Mouse (Mus musculus) MEL-GATA-1-ER (cell line): ENCODE measurements around the gene Pole.
A peak's percentile ranks its signal among the peaks of the same experiment; 100 is the strongest.

Experiments
- DNase-seq: peaks from one replicate; pipeline ENCODE4 v3.0.0-alpha.2; 2012; ENCODE audit warnings: low read depth; ENCODE audit errors: extremely low read depth

Pole gene

DNA sequence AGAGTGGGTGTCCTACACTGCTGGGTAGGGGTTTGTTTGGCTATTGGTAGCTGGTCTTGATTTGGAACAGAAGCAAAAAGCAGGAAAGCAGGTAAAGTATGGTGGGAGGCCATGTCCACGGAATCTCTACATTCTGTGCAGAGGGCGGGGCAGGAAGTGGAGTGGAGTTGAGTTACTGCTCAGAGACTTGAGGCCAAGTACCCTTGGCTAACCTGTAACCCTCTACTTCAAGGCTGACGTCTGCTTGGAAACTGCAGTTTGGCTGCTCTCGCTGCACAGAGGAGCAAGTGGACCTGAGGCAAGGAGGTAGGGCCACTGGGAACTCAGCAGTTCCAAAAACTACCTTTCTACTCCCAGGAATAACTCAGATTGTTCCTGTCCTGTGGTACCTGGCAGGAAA is 58.4 kb downstream of the Pole start, which contains the start of gene Lrcol1:
TSS of gene Lrcol1 (plus strand) at position 207 of the 400 bp plus-strand sequence.
- no peak for DNase-seq

DNA sequence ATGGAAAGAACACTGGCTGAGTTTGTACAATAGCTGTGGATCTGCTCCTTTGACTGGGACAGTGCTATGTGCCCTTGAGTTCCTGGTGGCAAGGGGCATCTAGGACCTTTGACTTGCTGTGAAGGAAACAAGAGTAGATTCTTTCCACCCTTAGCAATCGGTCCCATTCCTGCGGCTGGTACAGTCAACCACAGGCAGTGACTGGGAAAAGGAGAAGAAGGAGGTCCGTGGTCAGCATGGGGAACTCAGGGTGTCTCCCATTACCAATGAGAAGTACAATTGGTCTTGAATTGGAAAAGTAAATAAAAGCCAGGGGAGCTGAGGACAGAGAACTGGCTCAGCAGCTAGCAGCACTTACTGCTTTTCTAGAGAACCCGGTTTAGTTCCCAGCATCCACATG is 59.4 kb downstream of the Pole start:
- DNase-seq, result no peak

DNA sequence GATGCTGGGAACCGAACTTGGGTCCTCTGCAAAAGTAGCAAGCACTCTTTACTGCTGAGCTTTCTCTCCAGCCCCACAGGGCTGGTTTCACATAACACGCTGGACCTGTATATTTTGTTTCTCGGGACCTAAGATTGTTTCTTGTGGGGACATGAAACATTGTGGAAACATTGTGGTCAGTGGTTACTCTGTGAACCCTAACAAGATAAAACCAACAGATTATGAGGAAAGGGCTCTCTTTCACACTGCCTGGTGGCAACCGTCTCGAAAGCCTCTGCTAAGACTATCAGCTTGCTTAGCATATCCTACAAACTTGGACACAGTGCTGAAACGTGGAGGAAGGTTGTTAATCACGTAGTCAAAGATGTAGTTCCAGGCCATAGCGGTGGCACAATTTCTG is 60.9 kb downstream of the Pole start:
- DNase-seq, result no peak

DNA sequence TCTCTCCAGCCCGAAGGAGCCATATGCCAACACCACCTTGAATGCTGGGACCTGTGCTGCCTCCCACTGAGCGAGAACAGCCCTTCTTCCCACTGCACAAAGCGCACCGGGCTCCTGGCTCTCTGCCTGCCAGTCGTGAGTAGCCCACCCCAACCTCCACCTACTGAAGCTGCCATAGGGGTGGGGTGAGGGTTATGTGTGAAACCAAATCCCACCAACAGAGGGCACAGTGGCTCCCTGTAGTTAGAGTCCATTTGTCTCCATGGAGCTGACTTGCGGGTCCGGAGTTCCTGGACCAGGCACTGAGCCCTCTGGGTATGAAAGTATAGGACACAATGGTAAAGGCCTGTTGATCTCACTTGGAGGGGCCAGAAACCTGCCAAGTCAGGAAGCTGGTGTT is 68.6 kb downstream of the Pole start:
- peak; percentile 16 for DNase-seq

DNA sequence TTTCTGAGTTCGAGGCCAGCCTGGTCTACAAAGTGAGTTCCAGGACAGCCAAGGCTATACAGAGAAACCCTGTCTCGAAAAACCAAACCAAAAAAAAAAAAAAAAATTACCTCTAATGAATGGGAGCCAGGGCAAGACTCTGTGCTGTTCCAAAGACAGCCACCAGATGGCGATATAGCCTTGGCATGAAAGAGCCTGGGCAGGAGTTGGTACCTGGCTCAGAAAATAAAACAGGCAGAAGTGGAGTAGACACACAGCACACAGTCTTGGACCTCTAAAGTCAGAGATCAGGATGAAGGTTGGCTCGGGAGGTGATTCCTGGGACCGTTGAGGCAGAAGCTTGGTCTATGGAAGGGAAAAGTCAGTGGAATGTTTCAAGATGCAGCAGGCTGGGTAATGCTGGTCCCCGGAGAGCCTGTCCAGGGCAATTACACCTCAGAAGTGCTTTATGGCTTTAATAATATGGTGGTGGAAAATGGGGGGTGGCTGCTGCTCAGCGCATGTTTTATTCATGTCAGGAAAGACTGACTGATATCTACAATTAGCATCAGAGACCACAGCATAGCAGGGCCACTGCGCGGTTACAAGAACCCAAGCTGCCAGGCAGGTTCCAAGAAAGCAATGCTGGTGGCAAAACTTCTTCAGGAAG is 71.5 kb downstream of the Pole start:
- DNase-seq, result peak; percentile 53

DNA sequence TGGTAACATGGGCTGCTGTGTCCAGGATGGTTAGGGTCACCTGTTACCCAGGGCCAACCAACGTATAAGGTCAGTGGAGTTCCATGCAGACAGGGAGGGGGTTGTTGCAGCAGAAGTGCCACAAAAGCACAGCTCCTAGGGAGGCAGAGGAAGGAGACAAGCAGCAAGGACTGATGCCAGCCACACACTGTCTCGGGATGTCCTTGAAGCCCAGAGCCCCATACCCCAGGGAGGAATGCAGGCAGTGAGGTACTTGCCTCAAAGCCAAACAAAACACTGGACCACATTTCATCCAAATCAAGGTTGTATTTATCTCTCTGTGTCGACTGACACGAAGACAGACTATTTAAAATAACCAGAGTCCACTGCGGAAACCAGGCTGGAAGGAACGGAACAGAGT is 75.4 kb downstream of the Pole start:
- DNase-seq, result no peak

DNA sequence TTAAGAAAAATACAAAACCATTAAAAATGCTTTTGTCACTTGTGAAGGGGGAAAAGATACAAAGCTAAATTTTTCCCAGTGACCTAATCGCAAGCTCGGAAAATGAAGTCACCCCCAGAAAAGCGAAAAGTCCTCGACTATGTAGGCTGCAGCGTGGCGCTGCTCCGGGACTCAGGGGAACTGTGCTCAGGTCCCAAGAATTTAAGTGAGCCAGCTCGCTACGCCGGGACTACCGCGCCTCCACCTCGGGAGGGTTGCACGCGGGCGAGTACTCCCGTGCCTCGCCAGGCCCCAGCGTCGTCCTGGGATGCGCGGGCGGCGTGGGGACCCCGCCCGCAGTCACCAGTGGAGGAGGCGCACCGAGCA is 76.7 kb downstream of the Pole start:
- no peak for DNase-seq

DNA sequence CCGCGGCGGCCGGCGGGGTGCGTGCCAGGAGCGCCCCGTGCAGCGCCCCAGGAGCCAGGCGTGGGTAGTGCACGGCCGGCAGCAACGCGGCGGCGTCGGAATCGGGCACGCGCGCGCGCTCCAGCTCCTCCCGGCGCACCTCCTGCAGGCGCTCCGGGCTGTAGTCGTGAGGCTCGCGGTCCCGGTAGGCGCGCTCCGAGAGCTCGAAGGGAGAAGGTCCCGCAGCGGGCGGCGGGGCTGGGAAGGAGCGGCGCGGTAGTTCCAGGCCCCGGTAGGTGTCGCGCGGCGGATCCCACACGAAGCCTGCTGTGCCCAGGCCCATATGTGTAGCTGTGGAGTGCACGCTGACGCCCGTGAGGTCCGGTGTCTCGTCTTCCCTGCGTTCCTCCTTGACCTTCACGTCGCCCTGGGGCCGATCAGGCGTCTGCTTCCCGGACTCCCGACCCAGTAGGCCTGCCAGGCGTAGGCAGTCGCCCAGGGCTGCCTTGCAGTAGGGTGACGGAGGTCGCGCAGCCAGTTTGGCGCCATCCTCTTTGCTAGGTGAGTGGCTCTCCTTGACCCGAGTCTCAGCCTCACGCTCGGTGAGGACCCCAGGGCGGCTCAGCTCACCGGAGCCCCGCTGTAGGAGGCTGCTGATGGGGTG is 77.2 kb downstream of the Pole start:
- no peak for DNase-seq

DNA sequence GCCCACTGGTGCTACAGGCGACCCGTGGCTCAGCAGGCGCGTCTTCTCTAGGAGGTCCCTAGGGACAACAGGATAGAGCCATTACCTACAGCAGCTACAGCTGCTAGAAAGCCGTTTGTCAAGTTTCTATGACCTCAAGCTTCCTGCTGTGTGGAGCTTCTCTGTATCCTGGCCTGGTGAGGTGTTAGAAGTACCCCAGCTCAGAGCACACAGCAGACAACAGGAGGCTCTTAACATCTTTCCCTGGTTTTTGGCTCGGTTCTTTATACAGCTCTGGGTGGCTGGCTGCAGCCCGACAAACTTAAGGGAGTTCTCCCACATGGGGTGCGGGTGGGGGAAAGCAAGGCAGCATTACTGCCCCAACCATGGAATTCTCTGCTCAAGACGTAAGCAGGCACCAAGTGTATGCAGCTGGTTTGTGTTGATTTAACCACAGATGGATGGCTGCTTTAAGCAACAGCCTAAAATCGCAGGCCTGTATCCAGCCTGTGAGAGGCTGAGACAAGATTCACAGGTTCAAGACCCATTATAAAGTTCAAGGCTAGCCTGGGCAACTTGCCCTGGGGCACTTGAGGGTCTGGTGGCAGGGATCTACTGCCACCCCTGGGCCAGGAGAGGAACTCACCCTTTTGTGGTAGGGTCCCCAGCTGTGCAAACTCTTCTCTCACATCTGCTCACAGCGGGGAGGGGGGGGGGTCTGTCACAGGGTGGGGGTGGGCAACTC is 77.9 kb downstream of the Pole start:
- no peak for DNase-seq

DNA sequence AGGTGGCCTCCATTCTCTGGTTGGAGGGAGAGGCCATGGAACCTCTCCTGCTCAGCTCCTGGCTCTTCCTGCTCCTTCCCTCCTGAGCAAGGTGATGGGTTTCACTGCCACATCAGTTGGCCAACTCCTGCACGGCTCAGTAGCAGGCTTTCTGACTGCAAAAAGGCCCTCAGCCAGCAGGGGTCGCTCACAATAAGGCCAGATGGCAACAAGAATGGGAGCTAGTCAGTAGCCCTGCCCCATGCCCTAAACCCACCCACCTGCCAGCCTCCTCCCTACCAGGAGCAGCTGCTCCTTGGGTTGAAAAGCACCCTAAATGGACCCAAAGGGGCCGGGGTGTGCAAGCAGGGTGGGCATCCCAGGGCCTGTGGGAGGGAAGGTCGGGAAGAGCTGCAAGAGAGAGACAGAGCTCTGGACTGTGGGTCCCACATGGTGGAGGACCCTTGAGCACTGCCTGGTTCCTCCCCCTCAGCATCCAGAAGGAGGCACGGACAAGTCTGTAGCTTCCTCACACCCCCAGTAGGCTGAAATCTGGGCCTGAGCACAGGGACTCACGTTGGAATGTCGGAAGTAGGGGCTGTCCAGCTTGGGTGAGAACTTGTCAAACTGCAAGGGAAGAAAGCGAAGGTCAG is 90.8 kb downstream of the Pole start:
- DNase-seq, result peak; percentile 16

DNA sequence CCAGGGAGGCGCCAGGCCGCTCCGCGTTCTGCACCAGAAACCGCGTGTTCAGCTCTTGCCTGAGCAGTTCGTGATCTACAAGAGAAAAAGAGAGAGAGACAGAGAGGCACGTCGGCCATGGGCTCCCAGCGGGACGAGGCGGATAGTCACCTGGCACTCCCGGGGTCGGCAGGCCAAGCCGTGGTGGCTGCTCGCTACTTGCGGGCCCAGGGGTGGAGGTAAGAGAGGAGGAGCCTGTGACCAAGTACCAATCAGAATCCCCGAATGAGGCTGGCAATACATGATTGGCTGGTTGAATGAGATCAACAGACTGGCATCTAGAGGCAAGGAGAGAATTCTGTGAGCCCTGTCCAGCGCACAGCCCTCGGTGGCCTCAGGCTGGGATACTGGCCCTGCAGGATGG is 92.1 kb downstream of the Pole start:
- no peak for DNase-seq

DNA sequence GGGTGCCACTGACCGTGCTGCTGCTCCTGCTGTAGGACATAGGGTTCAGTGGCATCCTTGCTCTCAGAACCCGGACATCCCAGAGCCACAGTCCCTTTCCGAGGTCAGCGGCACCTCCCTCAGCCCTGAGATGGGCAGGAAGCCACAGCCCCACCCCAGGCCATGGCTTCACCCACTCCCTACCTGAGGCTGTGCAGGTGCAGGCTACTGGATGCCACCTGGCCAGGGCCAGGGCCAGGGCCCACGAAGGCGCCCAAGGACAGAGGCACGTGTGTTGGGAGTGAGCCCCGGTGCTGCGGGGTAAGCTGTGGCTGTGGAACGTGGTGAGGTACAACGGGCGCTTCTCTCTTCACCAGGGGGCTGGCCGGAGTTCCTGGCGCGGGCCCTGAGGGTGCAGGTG is 93.0 kb downstream of the Pole start:
- DNase-seq, result no peak

DNA sequence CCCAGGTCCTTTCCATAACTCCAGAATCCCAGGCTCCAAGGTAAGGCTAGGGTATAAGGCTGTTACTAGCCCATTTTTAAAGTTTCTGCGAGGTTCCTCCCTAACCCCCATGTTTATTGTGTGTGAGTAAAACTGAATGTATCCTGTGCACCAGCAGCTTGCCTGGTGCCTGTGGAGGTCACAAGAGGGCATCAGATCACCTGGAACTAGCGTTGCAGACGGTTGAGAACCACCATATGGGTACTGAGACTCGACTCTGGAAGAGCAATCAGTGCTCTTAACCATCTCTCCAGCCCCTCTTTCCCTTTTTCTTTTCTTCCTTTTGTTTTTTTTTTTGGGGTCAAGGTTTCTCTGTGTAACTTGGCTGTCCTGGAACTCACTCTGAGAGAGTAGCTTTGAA is 93.7 kb downstream of the Pole start:
- DNase-seq, result no peak

DNA sequence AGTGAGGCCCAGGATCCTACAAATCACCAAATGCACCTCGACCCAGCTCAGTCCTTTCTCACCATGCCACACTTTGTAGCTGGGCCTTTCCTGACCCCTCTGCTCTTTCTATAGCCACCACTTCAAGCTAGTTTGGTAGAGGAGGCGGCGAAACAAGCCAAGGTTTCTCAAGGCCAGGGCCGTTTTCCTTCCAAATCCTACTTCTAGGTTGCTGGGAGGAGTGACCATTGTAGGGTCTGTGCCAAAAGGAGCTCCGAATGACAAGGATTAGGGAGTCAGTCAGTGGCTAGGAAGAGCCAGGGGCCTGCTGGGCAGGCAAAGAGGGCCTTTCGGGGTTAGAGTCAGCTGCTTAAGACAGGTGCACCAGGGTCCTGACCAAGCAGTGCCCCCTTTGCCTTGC is 98.4 kb downstream of the Pole start:
- no peak for DNase-seq

DNA sequence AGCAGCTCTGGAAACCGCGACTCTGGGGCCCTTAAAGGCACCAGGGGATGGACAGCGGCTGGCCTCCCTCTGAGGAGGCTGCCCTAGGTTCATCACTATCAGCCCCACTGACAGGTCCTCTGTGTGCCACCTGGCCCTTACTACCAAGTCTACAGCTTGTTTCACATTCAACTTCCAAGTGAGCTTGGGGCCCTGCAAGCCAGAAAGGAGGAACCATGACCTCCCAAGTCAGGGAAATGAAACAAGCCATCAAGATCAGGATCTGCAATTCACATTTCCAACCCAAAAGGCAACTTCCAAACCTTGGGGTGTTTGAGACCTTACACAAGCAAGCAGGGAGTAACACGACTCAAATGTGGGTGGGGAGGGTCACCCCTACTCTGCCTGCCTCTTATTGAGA is 99.2 kb downstream of the Pole start:
- DNase-seq, result no peak

DNA sequence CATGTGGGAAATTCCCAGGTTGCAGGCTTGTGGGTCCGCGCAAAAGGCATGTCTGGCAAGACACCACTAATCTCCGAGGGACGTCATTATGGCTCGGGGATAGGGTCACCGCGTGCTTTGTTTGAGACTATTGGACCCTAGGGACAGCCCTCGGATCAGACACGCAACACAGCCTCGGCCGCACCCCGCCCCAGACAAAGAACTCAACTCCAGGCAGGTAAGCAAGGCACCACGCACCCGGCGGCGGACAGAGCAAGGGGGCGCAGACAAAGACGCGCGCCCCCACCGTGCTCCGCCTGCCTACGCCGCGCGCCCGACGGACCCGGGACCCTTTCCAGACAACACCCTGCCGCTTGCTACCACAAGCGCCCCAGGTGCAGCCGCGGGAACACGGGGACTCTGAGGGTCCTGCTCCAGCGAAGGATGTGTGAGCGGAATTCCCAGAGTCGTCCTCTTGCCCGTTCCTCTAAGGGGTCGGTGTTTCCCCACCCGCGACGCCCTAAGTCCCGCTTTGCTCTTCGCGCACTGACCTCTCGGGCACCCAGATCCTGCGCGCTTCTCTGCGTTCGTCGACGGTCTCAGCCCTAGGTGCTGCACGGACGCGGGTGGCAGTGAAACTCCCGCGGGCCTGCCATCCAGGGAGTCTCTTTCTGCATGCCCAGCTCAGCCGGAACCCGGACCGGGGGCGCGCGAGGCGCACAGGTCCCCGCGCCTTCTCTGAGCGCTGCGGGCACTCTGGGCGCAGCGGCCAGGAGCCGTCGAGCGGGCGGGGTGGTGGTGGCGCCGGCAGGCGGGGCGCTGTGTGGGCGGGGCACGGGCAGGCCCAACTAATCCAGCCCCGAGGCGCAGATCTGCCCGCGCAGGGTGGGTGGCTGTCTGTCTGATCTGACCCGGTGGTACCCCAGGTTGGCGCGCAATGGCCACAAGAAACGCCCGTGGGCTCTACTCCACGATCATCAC is 100.5 kb downstream of the Pole start:
- DNase-seq, result no peak
